Mouse (Mus musculus): Measurements from ENCODE around the gene Mfsd1.

Gene Mfsd1

DNA sequence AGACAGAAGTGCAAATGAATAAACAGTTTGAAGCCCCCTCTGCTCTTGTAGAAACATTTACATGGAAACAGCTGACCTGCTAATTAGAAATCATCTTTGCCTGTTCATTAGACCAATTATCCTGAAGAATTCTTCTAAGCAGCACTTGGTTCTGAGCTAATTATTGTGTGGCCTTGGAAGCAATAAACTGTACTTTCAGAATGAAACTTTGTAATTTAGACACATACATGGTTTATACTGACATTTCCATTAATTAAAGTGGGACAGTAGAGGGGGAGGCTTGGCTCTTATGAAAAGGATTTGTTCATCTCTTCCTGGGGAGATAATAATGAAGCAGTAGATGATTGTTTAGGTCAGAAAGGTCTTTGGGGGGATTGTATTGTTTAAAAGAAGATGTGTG, 35.7 kb downstream of the Mfsd1 start:
- DNase-seq (ENCODE audit: low read depth, low spot score): no peak

DNA sequence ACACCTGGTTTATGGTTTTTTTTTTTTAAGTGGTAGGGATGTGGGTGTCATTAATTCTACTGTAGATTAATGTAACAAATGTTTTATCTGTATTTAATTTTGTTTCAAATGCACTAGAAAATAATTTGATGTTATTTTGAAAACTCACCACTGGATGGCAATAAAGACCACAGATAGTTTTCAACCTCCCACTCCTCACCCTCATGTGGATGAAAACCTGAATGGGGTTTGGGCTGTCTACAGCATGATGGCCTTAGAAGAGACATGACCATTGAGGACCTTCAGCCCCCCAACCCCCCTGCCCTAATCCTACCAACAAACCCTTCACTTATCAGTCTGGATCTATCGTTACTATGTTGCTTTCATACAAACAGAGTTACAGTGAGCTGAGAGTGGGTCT, 42.1 kb downstream of the Mfsd1 start:
- DNase-seq (ENCODE audit: low read depth, low spot score): no peak

DNA sequence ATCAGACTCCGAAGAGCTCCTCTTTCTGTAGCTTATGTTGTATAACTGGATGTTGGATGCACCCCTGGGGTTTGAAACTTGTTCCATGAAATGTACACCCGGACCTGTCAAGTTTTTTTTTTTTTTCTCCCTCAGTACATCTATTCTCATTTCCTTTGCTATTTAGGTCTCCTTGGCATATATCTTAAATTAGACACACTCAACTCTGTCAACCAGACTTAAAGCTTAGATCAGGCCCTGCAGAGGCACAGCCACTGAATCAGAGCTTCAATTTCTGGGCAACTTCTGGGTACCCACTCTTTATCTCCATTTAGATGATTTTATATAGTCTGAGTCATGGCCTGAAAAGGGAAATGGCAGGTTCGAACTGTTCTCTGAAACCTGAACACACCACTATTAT, 60.6 kb downstream of the Mfsd1 start:
- no peak for DNase-seq (ENCODE audit: low read depth, low spot score)

DNA sequence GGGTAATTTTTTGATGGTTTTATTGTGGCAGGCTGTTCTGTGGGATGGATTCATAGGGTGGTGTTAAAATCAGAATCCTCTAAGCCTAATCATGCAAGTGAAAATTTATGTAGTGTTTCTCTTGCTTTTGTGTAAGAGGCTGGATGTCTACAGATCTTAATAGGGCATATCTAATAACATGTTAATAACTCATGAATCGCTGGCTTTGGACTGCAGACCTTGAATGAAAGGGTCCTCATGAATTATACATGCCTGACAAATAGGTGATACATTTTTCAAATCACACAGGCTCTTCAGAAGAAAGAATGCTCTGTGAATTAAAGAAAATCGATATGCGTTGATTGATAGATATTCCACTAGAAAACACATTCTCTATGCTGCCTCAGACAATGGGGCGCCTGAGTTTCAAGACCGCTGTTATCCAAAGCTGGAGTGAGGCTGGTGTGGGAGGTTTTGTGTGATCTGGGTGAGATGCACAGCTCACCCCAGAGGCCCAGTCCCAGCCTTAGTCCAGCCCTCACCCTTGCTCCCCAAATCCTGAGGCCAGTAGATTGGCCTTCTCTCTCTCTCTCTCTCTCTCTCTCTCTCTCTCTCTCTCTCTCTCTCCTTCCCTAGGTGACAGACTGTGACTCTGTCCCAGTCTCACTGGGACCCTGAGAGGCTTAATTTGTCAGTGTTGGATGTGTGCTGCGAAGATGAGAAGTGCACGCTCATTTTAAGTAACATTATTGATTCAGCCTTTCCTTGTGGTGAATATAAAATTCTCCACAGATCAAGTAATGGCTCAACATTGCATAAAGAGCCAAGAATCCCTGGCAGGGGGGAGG, 63.3 kb downstream of the Mfsd1 start:
- DNase-seq (ENCODE audit: low read depth, low spot score): no peak

Measured in R1 (cell line).